Mouse (Mus musculus): ENCODE measurements at regions not wholly inside any gene's neighbourhood (a gene's known extent, or its start where the extent isn't known, plus 50 kb on each side); places are given as distances from the start of the nearest gene placed in this dataset.

DNA sequence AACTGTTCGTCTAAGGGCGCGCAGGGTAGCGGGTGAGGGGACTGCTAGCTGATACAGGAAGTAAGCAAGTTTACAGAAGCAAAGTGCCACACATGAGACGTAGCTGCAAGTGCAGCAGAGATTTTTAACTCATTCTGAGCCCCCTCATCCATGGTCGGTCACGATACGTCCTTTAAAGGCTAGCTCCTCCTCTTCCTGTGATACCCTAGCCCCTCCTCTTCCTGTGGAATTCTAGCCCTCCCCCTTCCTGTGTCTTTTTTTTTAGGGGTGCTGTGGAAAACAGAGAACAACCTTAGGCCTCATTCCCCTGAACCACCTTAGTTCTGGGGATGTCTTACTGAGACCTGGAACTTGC lies 218.0 kb upstream of the Hs6st1 start:
- Histone ChIP-seq H3K4me2 (ENCODE audit: low read depth) (no peak overlapping the region), H3K36me3 (ENCODE audit: control insufficient read depth, insufficient read depth) (no peaks in the 10 kb centered on the region), H3K79me2 (ENCODE audit: control insufficient read depth, insufficient read depth) (no peaks in the 10 kb centered on the region), H3K4me3 (no peak overlapping the region), H3K27me3 (ENCODE audit: control insufficient read depth, insufficient read depth, insufficient read length) (no peaks in the 10 kb centered on the region), H3ac (ENCODE audit: control insufficient read depth, insufficient read length) (no peak overlapping the region)
- TF ChIP-seq MYOG (IDR thresholded peaks at IDR 0.05; ENCODE audit: control insufficient read depth in 1 of 3, insufficient read depth in 1 of 3, insufficient read length in 2 of 3, low read depth in 2 of 3) (no peak), POLR2A (IDR thresholded peaks at IDR 0.05; ENCODE audit: insufficient read length, low read depth) (no peak)

DNA sequence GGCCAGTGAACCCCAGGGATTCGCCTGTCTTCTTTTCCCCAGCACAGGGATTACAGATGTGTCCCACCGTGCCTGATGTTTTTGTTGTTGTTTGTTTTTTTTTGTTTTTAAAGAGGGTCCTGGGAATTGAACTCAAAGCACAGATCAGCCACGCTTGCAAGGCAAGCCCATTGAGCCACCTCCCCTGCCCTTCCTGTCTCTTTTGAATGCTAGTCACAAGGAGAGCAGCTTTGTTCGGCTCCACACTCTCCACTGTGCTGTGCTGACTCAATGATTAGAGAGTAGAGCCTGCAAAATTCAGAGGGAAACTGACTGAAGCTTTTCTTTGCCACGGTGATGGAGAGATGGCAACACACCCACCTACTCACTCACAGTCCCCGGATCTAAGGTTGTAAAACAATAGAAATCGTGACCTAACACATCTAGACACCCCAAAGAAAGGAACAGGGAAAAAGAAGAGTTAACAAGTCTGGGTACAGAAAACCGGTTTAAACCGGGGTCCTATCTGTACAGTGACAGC lies 217.6 kb upstream of the Hs6st1 start:
- TF ChIP-seq MAX (IDR thresholded peaks at IDR 0.05; ENCODE audit: low read depth) (no peak), CEBPB (IDR thresholded peaks at IDR 0.05; ENCODE audit: insufficient read depth, poor library complexity, severe bottlenecking) (no peak), E2F4 (IDR thresholded peaks at IDR 0.05; ENCODE audit: insufficient read depth) (no peak), REST (IDR thresholded peaks at IDR 0.05; ENCODE audit: insufficient read depth, insufficient read length) (no peak), TCF12 (IDR thresholded peaks at IDR 0.05; ENCODE audit: insufficient read depth, poor library complexity, severe bottlenecking) (no peak)
- no peak overlapping the region for H3ac ChIP-seq (ENCODE audit: control insufficient read depth, insufficient read length)
- H3K36me3 ChIP-seq (ENCODE audit: control insufficient read depth, insufficient read depth): no peaks in the 10 kb centered on the region
- H3K79me2 ChIP-seq (ENCODE audit: control insufficient read depth, insufficient read depth): no peaks in the 10 kb centered on the region
- H3K27me3 ChIP-seq (ENCODE audit: control insufficient read depth, insufficient read depth, insufficient read length): no peaks in the 10 kb centered on the region
- no peak overlapping the region for H3K4me3 ChIP-seq
- no peak overlapping the region for H3K4me2 ChIP-seq (ENCODE audit: low read depth)

- no peaks in the 10 kb centered on the region for H3K79me2 ChIP-seq (ENCODE audit: control insufficient read depth, insufficient read depth)
- H3K4me3 ChIP-seq: no peak overlapping the region
- H3K4me2 ChIP-seq (ENCODE audit: low read depth): no peak overlapping the region
- no peaks in the 10 kb centered on the region for H3K36me3 ChIP-seq (ENCODE audit: control insufficient read depth, insufficient read depth)
- no peaks in the 10 kb centered on the region for H3K27me3 ChIP-seq (ENCODE audit: control insufficient read depth, insufficient read depth, insufficient read length)
- no peak overlapping the region for H3ac ChIP-seq (ENCODE audit: control insufficient read depth, insufficient read length)
- TF ChIP-seq CEBPB (IDR thresholded peaks at IDR 0.05; ENCODE audit: insufficient read depth, poor library complexity, severe bottlenecking) (no peak), SRF (IDR thresholded peaks at IDR 0.05; ENCODE audit: control insufficient read depth, insufficient read length, low read depth) (no peak), MYOG (IDR thresholded peaks at IDR 0.05; ENCODE audit: control insufficient read depth in 1 of 3, insufficient read depth in 1 of 3, insufficient read length in 2 of 3, low read depth in 2 of 3) (no peak), E2F4 (IDR thresholded peaks at IDR 0.05; ENCODE audit: insufficient read depth) (no peak), TCF12 (IDR thresholded peaks at IDR 0.05; ENCODE audit: insufficient read depth, poor library complexity, severe bottlenecking) (no peak), MAX (IDR thresholded peaks at IDR 0.05; ENCODE audit: low read depth) (no peak), REST (IDR thresholded peaks at IDR 0.05; ENCODE audit: insufficient read depth, insufficient read length) (no peak), TCF3 (IDR thresholded peaks at IDR 0.05; ENCODE audit: insufficient read length, low read depth) (no peak), USF1 (IDR thresholded peaks at IDR 0.05; ENCODE audit: low read depth) (no peak), POLR2A (IDR thresholded peaks at IDR 0.05; ENCODE audit: insufficient read length, low read depth) (no peak), MYOD1 (IDR thresholded peaks at IDR 0.05; ENCODE audit: control insufficient read depth in 1 of 3, insufficient read length in 2 of 3, low read depth in 2 of 3) (no peak), POLR2AphosphoS2 (IDR thresholded peaks at IDR 0.05; ENCODE audit: insufficient read length, low read depth) (no peak)
Observed at GRCm38 (mm10) chr1:35851681-35852409, 216.4 kb upstream of the Hs6st1 start.

- no peak for TF ChIP-seq USF1 (IDR thresholded peaks at IDR 0.05; ENCODE audit: low read depth)
- TF ChIP-seq TCF12 (IDR thresholded peaks at IDR 0.05; ENCODE audit: insufficient read depth, poor library complexity, severe bottlenecking): no peak
- TF ChIP-seq POLR2A (IDR thresholded peaks at IDR 0.05; ENCODE audit: insufficient read length, low read depth): no peak
- no peaks in the 10 kb centered on the region for H3K36me3 ChIP-seq (ENCODE audit: control insufficient read depth, insufficient read depth)
- no peaks in the 10 kb centered on the region for H3K27me3 ChIP-seq (ENCODE audit: control insufficient read depth, insufficient read depth, insufficient read length)
- H3K79me2 ChIP-seq (ENCODE audit: control insufficient read depth, insufficient read depth): no peaks in the 10 kb centered on the region
- no peak overlapping the region for H3K4me3 ChIP-seq
- H3ac ChIP-seq (ENCODE audit: control insufficient read depth, insufficient read length): no peak overlapping the region
- H3K4me2 ChIP-seq (ENCODE audit: low read depth): no peak overlapping the region
Observed at GRCm38 (mm10) chr1:35853018-35853417, 215.2 kb upstream of the Hs6st1 start.

DNA sequence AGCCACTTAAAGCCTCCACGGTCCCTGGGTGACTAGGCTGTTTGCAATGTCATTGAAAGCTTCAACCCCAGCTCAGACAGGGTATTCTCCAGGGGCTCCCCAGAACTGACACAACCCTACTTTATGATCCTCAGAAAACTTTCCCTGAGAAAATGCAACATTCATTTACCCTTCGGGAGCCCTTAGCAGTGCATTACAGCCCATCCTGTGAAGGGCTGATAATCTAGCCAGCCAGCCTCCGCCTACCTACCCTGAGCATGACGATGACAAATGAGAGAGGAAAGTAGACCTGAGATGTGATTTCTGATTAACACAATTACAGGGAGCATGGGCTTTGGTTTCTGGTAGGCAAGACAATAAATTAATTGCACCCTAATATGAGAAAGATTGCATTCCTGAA lies 212.6 kb upstream of the Hs6st1 start:
- Histone ChIP-seq H3ac (ENCODE audit: control insufficient read depth, insufficient read length) (no peak overlapping the region), H3K27me3 (ENCODE audit: control insufficient read depth, insufficient read depth, insufficient read length) (no peaks in the 10 kb centered on the region), H3K79me2 (ENCODE audit: control insufficient read depth, insufficient read depth) (no peaks in the 10 kb centered on the region), H3K4me2 (ENCODE audit: low read depth) (no peak overlapping the region), H3K4me3 (no peak overlapping the region), H3K36me3 (ENCODE audit: control insufficient read depth, insufficient read depth) (no peaks in the 10 kb centered on the region)
- TF ChIP-seq POLR2A (IDR thresholded peaks at IDR 0.05; ENCODE audit: insufficient read length, low read depth) (no peak), CEBPB (IDR thresholded peaks at IDR 0.05; ENCODE audit: insufficient read depth, poor library complexity, severe bottlenecking) (no peak), TCF3 (IDR thresholded peaks at IDR 0.05; ENCODE audit: insufficient read length, low read depth) (no peak), REST (IDR thresholded peaks at IDR 0.05; ENCODE audit: insufficient read depth, insufficient read length) (no peak), TCF12 (IDR thresholded peaks at IDR 0.05; ENCODE audit: insufficient read depth, poor library complexity, severe bottlenecking) (no peak), MAX (IDR thresholded peaks at IDR 0.05; ENCODE audit: low read depth) (no peak), E2F4 (IDR thresholded peaks at IDR 0.05; ENCODE audit: insufficient read depth) (no peak)
